Comparison of ENCODE assay signal across 23 mouse cellular contexts in genomic region chr10:43005031-43005430, GRCm38 (mm10).
DNase-seq lines count a peak whose midpoint lies in the region; ATAC-seq lines count a peak whose summit lies in the region.
"Had no signal": no experiment of that assay in that cellular context is flagged by ENCODE, and none has a peak within 500 bp of the region (broad histone marks: within the 10 kb centered on the region; RNA-seq: fewer than 3 reads in every experiment).

No protein-coding gene starts in this region.

- H3K9me3 ChIP-seq in kidney, embryonic 15.5 days (replicated peaks): no peaks in the 10 kb centered on the region
- H3K9me3 ChIP-seq in embryonic facial prominence, embryonic 12.5 days: no peaks in the 10 kb centered on the region
- H3K9me3 ChIP-seq in embryonic facial prominence, embryonic 15.5 days (replicated peaks): no peaks in the 10 kb centered on the region
- H3K9me3 ChIP-seq: forebrain, embryonic 10.5 days; forebrain, embryonic 12.5 days had no signal

- no peak overlapping the region for H3K4me3 ChIP-seq in kidney, embryonic 15.5 days (replicated peaks)
- H3K4me3 ChIP-seq in embryonic facial prominence, embryonic 12.5 days: no peak overlapping the region
- H3K4me3 ChIP-seq in embryonic facial prominence, embryonic 15.5 days (replicated peaks): no peak overlapping the region
- H3K4me3 ChIP-seq: erythroblast, embryonic 14.5 days; forebrain, embryonic 10.5 days; forebrain, embryonic 12.5 days had no signal

- no peaks in the 10 kb centered on the region for H3K27me3 ChIP-seq in kidney, embryonic 15.5 days
- no peaks in the 10 kb centered on the region for H3K27me3 ChIP-seq in embryonic facial prominence, embryonic 12.5 days
- no peaks in the 10 kb centered on the region for H3K27me3 ChIP-seq in embryonic facial prominence, embryonic 15.5 days
- H3K27me3 ChIP-seq: forebrain, embryonic 12.5 days had no signal

- peaks cover 34% of the 10 kb centered on the region for H3K4me1 ChIP-seq in kidney, embryonic 15.5 days
- H3K4me1 ChIP-seq in embryonic facial prominence, embryonic 12.5 days: peaks cover 37% of the 10 kb centered on the region
- peaks cover 30% of the 10 kb centered on the region for H3K4me1 ChIP-seq in embryonic facial prominence, embryonic 15.5 days

- intact Hi-C loops in heart, postnatal 14 days (cut with DNase I): loop anchor here (5.0 to 10.0 kb wide), 2 partner anchors 167 to 370 kb away; partner anchors contain the start of genes 9030612E09Rik and Sobp
- intact Hi-C loops in left cerebral cortex, postnatal 10 days (cut with DNase I): no loop called here

- no peak for ATAC-seq in kidney, embryonic 15.5 days (replicated peaks; ENCODE audit: low FRiP score)
- no peak for ATAC-seq in embryonic facial prominence, embryonic 12.5 days (ENCODE audit: insufficient number of reproducible peaks, insufficient read depth, low FRiP score, low TSS enrichment)
- ATAC-seq in embryonic facial prominence, embryonic 15.5 days (ENCODE audit: insufficient number of reproducible peaks, low FRiP score, low TSS enrichment, low read depth): 0 out of 2 replicates have a peak, but pooled peaks have one; percentile 26
- ATAC-seq: forebrain, embryonic 14.5 days; forebrain, embryonic 16.5 days had no signal

- no peak overlapping the region for H3K4me2 ChIP-seq in kidney, embryonic 15.5 days
- H3K4me2 ChIP-seq in embryonic facial prominence, embryonic 12.5 days (replicated peaks): no peak overlapping the region
- H3K4me2 ChIP-seq in embryonic facial prominence, embryonic 15.5 days (replicated peaks): no peak overlapping the region
- H3K4me2 ChIP-seq: forebrain, embryonic 12.5 days had no signal

- no peak overlapping the region for H3K9ac ChIP-seq in kidney, embryonic 15.5 days
- H3K9ac ChIP-seq in embryonic facial prominence, embryonic 12.5 days: no peak overlapping the region
- H3K9ac ChIP-seq in embryonic facial prominence, embryonic 15.5 days: no peak overlapping the region
- H3K9ac ChIP-seq: forebrain, embryonic 12.5 days had no signal

- 82% methylated on average over 4 of the region's 4 CpGs for WGBS in kidney, embryonic 15.5 days
- WGBS in embryonic facial prominence, embryonic 12.5 days: 84% methylated on average over 4 of the region's 4 CpGs
- WGBS in embryonic facial prominence, embryonic 15.5 days: 85% methylated on average over 4 of the region's 4 CpGs

- peak overlapping the region; percentile 79; the same call in 1 of the 2 replicates for H3K27ac ChIP-seq in kidney, embryonic 15.5 days
- H3K27ac ChIP-seq in embryonic facial prominence, embryonic 12.5 days: 0 out of 2 replicates have a peak overlapping the region, but pooled peaks have one; percentile 5
- H3K27ac ChIP-seq in embryonic facial prominence, embryonic 15.5 days (replicated peaks): no peak overlapping the region
- H3K27ac ChIP-seq: forebrain, embryonic 12.5 days had no signal

- DNase-seq in heart, adult 11 months: peak; percentile 90
- no peak for DNase-seq in heart, postnatal 14 days
- DNase-seq in kidney, adult 11 months: no peak
- no peak for DNase-seq in thymus, postnatal 0 days (ENCODE audit: low spot score)
- no peak for DNase-seq in left cerebral cortex, postnatal 10 days (ENCODE audit: extremely low spot score in 1 of 2, low spot score in 2 of 2)
- DNase-seq: adrenal gland, adult 2 months; adrenal gland, postnatal 10 days; adrenal gland, postnatal 25 days; cerebellum, adult 11 months; cerebellum, adult 18-20 months; cerebellum, adult 8-10 months; cerebellum, adult 9-11 months; cerebellum, postnatal 14 days; cerebellum, postnatal 36 days; embryo, embryonic 11 days had no signal

- H3K36me3 ChIP-seq in kidney, embryonic 15.5 days: no peaks in the 10 kb centered on the region
- H3K36me3 ChIP-seq in embryonic facial prominence, embryonic 12.5 days: peaks cover 7% of the 10 kb centered on the region; the same call in 1 of the 2 replicates
- no peaks in the 10 kb centered on the region for H3K36me3 ChIP-seq in embryonic facial prominence, embryonic 15.5 days
